Mouse (Mus musculus) forebrain, embryonic 11.5 days (tissue): ENCODE measurements at regions not wholly inside any gene's neighbourhood (a gene's known extent, or its start where the extent isn't known, plus 50 kb on each side); places are given as distances from the start of the nearest gene placed in this dataset.

Experiments
- ATAC-seq: fragments of 200-750 bp; cut with Nextera tagmentation; replicated peaks from 2 replicates; pipeline ENCODE4 v1.8.0; 2017; ENCODE audit warnings: moderate TSS enrichment; ENCODE audit not compliant: low FRiP score
- DNase-seq: peaks from one replicate; pipeline ENCODE4 v3.0.0-alpha.2; 2017; ENCODE audit warnings: low spot score
- H3K27ac ChIP-seq: fragments of 300-500 bp; sonication (generic); 2 replicates; pipeline ENCODE4 v1.5.1; 2014; ENCODE audit warnings: low read depth, low read length
- H3K27me3 ChIP-seq: fragments of 300-500 bp; sonication (generic); 2 replicates; pipeline ENCODE4 v1.6.1; 2014; ENCODE audit warnings: mild to moderate bottlenecking, low read length, mixed read lengths; ENCODE audit not compliant: control insufficient read depth, insufficient read depth
- H3K36me3 ChIP-seq: fragments of 300-500 bp; sonication (generic); 2 replicates; pipeline ENCODE4 v1.6.1; 2014; ENCODE audit warnings: mild to moderate bottlenecking, low read length, moderate library complexity, mixed read lengths; ENCODE audit not compliant: control insufficient read depth, insufficient read depth
- H3K4me1 ChIP-seq: fragments of 300-500 bp; sonication (generic); replicated peaks from 2 replicates; pipeline ENCODE4 v1.6.1; 2014; ENCODE audit warnings: low read length, mixed read lengths; ENCODE audit not compliant: control insufficient read depth, insufficient read depth
- H3K4me2 ChIP-seq: fragments of 300-500 bp; sonication (generic); 2 replicates; pipeline ENCODE4 v1.6.1; 2014; ENCODE audit warnings: low read depth, mild to moderate bottlenecking, low read length, moderate library complexity, mixed read lengths; ENCODE audit not compliant: severe bottlenecking
- H3K4me3 ChIP-seq: fragments of 300-500 bp; sonication (generic); 2 replicates; pipeline ENCODE4 v1.5.1; 2014; ENCODE audit warnings: low read depth, low read length
- H3K9ac ChIP-seq: fragments of 300-500 bp; sonication (generic); 2 replicates; pipeline ENCODE4 v1.6.1; 2014; ENCODE audit warnings: low read length
- H3K9me3 ChIP-seq: fragments of 300-500 bp; sonication (generic); 2 replicates; pipeline ENCODE4 v1.6.1; 2016; ENCODE audit warnings: low read length, mixed read lengths; ENCODE audit not compliant: control insufficient read depth
- WGBS: fragments of 180-500 bp; shearing (Covaris S2); extraction: QIAGEN DNeasy Blood & Tissue Kit; methylation state at CpG from one replicate; pipeline ENCODE4 v1.1.7; 2014; 5-methylcytosine and 5-hydroxymethylcytosine counted together

DNA sequence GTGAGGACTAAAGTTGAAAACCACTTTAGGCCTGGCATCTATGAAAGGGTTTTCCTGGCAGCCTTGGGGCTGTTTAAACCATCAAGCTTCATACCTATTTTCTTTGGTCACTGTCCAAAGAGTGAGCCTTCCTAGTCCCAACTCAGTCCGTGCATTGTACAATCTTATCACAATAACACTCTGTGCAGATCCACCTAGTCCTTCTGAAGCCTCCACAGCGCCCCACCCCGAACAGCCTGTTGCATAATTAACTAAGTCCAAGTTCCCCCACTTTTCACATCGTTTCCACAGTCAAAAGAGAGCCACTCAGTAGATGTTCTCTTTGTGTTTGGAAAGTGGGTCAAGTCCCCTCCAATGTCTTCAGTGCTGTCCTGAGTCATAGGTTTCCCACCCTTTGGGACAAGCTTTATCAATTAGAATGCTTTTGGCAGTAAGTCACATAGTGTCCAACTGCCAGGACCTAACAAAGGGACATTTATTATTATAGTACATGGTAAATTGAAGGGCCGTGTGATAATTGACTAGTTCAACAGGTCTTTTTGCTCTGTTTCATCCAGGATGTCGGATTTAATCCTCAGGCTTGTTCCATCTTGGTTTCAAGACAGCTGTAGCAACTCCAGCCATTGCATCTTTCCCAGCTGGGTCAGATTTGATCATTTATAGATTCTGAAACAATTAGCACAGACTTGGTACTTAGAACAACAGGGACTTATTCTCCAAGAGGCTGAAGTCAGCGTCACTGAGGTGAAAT, 187.0 kb upstream of the Jade1 start:
- no peaks in the 10 kb centered on the region for H3K9me3 ChIP-seq
- no peak overlapping the region for H3K4me2 ChIP-seq
- no peaks in the 10 kb centered on the region for H3K36me3 ChIP-seq
- H3K9ac ChIP-seq, result no peak overlapping the region
- no peak overlapping the region for H3K27ac ChIP-seq
- ATAC-seq, result no peak
- 82% methylated on average over 7 of the region's 7 CpGs for WGBS
- H3K4me1 ChIP-seq, result no peaks in the 10 kb centered on the region
- H3K4me3 ChIP-seq, result no peak overlapping the region
- no peaks in the 10 kb centered on the region for H3K27me3 ChIP-seq
- no peak for DNase-seq

- WGBS, result 92% methylated on average over 4 of the region's 4 CpGs
Measured at GRCm38 (mm10) chr3:41366764-41367163, 188.8 kb upstream of the Jade1 start.

GRCm38 (mm10) chr3:41366264-41366663, 189.3 kb upstream of the Jade1 start:
- ATAC-seq, result no peak
- Histone ChIP-seq H3K4me1 (no peaks in the 10 kb centered on the region), H3K9me3 (no peaks in the 10 kb centered on the region), H3K9ac (no peak overlapping the region), H3K4me3 (no peak overlapping the region), H3K4me2 (no peak overlapping the region), H3K27me3 (no peaks in the 10 kb centered on the region), H3K36me3 (no peaks in the 10 kb centered on the region), H3K27ac (no peak overlapping the region)
- WGBS, result 60% methylated on average over 9 of the region's 9 CpGs
- DNase-seq, result no peak

More at GRCm38 (mm10) chr3:41366764-41367163, 188.8 kb upstream of the Jade1 start:
- Histone ChIP-seq H3K4me2 (no peak overlapping the region), H3K27me3 (no peaks in the 10 kb centered on the region), H3K27ac (no peak overlapping the region), H3K4me3 (no peak overlapping the region), H3K9ac (no peak overlapping the region), H3K4me1 (no peaks in the 10 kb centered on the region), H3K36me3 (no peaks in the 10 kb centered on the region), H3K9me3 (no peaks in the 10 kb centered on the region)
- DNase-seq, result no peak
- ATAC-seq, result no peak

DNA sequence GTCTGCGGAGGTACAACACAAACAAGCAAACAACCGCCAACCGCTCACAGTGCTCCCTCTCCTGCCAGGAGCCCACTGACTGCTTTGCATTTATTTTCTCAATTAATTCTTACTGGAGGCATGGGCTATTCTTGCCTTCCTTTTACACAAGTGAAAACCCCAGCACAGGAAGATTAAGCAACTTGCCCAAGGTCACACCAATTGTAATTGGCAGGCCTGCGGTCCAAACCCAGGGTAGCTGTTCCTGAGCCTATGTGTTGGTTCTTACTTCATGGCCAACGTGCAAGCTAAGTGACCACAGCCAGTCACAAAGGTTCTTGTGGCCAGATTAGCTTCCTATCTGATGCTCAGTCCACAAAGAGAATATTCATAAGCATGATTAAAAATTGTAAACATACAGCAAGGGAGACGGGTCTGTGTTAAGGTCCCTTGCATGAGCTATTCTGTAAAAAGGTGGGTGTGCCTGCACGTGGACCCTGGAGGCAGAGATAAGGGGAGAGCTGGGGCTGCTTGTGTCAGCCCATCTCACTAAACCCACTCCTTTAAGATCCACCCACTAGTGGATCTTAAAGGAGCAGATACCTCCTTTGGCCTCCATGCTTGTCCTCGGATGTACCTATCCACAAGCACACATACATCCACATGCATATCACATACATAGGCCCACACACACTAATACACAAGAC, 190.2 kb upstream of the Jade1 start:
- Histone ChIP-seq H3K4me1 (no peaks in the 10 kb centered on the region), H3K9ac (no peak overlapping the region), H3K27ac (no peak overlapping the region), H3K4me2 (no peak overlapping the region), H3K4me3 (no peak overlapping the region), H3K9me3 (no peaks in the 10 kb centered on the region), H3K36me3 (no peaks in the 10 kb centered on the region), H3K27me3 (no peaks in the 10 kb centered on the region)
- ATAC-seq, result no peak
- WGBS, result 82% methylated on average over 8 of the region's 8 CpGs
- no peak for DNase-seq

DNA sequence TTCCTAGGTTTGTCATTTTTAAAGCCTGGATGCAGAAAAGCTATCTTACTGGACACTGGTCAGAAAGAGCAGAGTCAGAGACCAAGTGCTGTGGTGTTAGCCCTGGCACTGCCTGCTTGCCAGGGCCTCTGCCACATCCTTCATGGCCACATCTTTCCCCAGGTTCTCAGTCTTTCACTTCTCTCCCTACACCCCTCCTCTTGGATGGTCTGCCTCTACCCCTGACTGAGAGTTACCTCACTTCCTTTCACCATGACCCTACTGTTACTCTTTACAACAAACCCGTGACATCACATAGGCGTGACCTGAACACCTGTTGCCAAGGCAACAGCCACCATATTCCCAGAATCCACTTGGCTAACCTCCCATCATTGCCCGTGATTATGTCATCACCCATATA, 191.6 kb upstream of the Jade1 start:
- no peaks in the 10 kb centered on the region for H3K36me3 ChIP-seq
- H3K4me3 ChIP-seq, result no peak overlapping the region
- H3K4me1 ChIP-seq, result no peaks in the 10 kb centered on the region
- no peak overlapping the region for H3K9ac ChIP-seq
- no peaks in the 10 kb centered on the region for H3K9me3 ChIP-seq
- H3K27me3 ChIP-seq, result no peaks in the 10 kb centered on the region
- H3K4me2 ChIP-seq, result no peak overlapping the region
- H3K27ac ChIP-seq, result no peak overlapping the region
- DNase-seq (no peak), ATAC-seq (no peak)
- 87% methylated on average over 3 of the region's 3 CpGs for WGBS

DNA sequence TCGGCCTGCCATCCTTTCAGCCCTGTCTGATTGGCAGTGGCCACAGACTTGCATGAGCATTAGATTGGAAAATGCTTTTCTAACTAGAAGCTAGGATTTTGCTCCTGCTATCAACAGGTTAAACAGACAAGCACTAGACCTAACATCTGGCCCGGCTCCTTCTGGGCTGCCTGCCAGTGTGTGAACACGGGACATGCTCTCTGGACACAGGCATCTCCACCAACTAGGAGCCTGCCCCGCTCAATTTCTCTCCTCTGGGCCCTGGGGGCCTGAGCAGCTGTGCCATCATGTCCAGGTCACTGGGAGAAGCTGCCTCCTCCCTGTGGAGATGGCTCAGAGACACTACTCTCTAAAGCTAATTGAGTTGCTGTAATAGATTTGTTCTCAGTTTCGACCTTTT, 195.3 kb upstream of the Jade1 start:
- no peaks in the 10 kb centered on the region for H3K9me3 ChIP-seq
- H3K36me3 ChIP-seq, result no peaks in the 10 kb centered on the region
- WGBS, result 84% methylated on average over 5 of the region's 5 CpGs
- no peak overlapping the region for H3K4me2 ChIP-seq
- no peaks in the 10 kb centered on the region for H3K27me3 ChIP-seq
- H3K4me3 ChIP-seq, result no peak overlapping the region
- ATAC-seq (no peak), DNase-seq (no peak)
- no peak overlapping the region for H3K27ac ChIP-seq
- no peak overlapping the region for H3K9ac ChIP-seq
- no peaks in the 10 kb centered on the region for H3K4me1 ChIP-seq

DNA sequence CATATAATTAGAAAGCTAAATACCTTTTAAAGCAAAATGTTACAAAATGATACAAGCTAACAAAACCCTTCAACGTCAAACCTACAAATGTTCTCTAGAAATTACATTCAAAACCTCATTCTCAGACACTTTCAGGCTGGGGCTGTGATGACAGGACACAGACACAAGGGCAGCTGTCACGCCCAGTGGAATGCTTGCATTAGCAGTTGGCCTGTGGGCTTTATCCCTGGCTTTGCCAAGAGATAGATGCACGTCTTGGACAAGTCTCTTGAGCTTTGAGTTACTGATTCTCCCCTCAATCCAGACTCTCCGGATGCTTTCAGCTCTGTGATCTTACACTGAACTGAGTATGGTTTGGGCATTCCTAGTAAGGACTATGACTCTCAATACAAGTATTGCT, 196.1 kb upstream of the Jade1 start:
- H3K4me3 ChIP-seq, result no peak overlapping the region
- H3K4me2 ChIP-seq, result no peak overlapping the region
- ATAC-seq (no peak), DNase-seq (no peak)
- H3K27ac ChIP-seq, result no peak overlapping the region
- WGBS, result 85% methylated on average over 4 of the region's 4 CpGs
- H3K4me1 ChIP-seq, result no peaks in the 10 kb centered on the region
- H3K9me3 ChIP-seq, result no peaks in the 10 kb centered on the region
- H3K36me3 ChIP-seq, result no peaks in the 10 kb centered on the region
- no peaks in the 10 kb centered on the region for H3K27me3 ChIP-seq
- H3K9ac ChIP-seq, result no peak overlapping the region

GRCm38 (mm10) chr3:41353021-41353420, 202.5 kb upstream of the Jade1 start:
- Histone ChIP-seq H3K4me1 (no peaks in the 10 kb centered on the region), H3K9me3 (no peaks in the 10 kb centered on the region), H3K9ac (no peak overlapping the region), H3K4me2 (no peak overlapping the region), H3K27ac (no peak overlapping the region), H3K4me3 (no peak overlapping the region), H3K27me3 (no peaks in the 10 kb centered on the region), H3K36me3 (no peaks in the 10 kb centered on the region)
- no peak for ATAC-seq
- WGBS, result 25% methylated on average over 2 of the region's 2 CpGs
- DNase-seq, result no peak

DNA sequence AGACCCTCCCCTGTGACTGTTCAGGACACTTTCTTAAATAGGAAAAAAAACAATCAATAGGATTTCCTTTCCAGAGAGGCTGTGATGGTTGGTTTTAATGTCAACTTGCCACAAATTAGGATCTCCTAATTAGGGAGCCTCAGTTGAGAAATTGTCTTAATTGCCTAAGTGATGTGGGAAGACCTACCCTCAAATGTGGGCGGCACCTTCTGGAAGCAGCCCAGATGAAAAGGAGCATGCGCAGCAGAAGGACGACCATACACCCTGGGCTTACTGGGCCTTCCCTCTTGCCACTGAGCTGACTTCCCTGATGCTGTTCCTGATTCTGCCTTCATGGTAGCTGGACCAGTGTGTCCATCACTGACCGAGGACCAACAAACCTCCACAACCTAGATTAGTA, 203.7 kb upstream of the Jade1 start:
- DNase-seq (no peak), ATAC-seq (no peak)
- Histone ChIP-seq H3K4me1 (no peaks in the 10 kb centered on the region), H3K9me3 (no peaks in the 10 kb centered on the region), H3K27ac (no peak overlapping the region), H3K36me3 (no peaks in the 10 kb centered on the region), H3K4me2 (no peak overlapping the region), H3K27me3 (no peaks in the 10 kb centered on the region), H3K4me3 (no peak overlapping the region), H3K9ac (no peak overlapping the region)
- 82% methylated on average over 4 of the region's 4 CpGs for WGBS
